Mouse (Mus musculus) spleen, postnatal 36 days (tissue): Measurements from ENCODE around the gene Pik3ca.
"Not testable (repeated sequence)": the region's sequence is repeated elsewhere in the genome, so short reads cannot be mapped to it uniquely, and the experiment has no call there.

ENCODE experiments used
- DNase-seq, 2 experiments: peaks; one replicate each; pipeline ENCODE4 v3.0.0; 2022; ENCODE audit warnings: low spot score in 2 of 2, mixed read lengths in 1 of 2

Gene Pik3ca

DNA sequence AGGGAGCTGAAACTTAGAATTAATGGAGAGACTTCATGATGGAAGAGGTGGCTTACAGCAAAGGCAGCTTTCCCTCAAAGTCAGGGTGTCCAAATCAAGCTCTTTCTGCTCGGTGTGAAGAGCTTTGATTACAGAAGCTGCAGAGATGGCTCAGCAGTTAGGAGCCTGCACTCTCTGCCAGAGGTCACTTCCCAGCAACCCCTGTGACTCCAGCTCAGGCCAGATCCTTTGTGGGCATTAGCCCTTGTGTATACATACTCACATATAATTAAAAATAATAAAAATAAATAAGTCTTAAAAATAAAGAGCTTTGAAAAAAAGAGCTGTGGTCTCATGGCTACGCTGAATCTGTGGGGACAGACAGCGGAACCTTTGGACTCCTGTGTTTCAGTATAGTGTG, 4.1 kb downstream of the Pik3ca start:
- DNase-seq, result no peak

GRCm38 (mm10) chr3:32402990-32403885, 5.8 kb downstream of the Pik3ca start:
- DNase-seq, result peak in 1 of 2 experiments; percentile 29

GRCm38 (mm10) chr3:32405699-32406098, 8.2 kb downstream of the Pik3ca start:
- DNase-seq, result no peak

GRCm38 (mm10) chr3:32406804-32407203, 9.3 kb downstream of the Pik3ca start:
- no peak for DNase-seq

DNA sequence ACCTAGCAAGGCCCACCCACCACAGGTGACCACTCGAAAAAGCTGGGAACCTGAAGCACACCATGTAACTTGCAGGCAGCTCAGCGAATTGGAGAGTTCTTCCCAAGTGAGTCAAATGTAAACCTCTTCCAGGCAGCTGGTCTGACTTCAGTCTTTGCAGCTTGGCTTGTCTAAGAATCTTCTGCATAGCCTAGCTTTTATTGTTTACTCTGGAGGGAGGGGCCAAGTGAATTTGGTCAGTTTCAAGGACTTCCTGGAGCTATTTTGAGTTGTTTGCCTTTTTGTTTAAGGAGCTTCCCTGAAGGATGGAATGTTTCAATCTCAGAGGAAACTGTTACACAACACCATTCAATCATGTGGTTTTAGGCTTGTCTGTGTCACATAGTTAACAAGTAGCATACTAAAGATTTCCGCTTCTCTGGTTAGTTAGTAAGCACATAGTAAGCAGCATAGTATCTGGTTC, 11.4 kb downstream of the Pik3ca start:
- no peak for DNase-seq

GRCm38 (mm10) chr3:32412502-32413044, 15.1 kb downstream of the Pik3ca start:
- no peak for DNase-seq

GRCm38 (mm10) chr3:32414381-32414780, 16.9 kb downstream of the Pik3ca start:
- no peak for DNase-seq

DNA sequence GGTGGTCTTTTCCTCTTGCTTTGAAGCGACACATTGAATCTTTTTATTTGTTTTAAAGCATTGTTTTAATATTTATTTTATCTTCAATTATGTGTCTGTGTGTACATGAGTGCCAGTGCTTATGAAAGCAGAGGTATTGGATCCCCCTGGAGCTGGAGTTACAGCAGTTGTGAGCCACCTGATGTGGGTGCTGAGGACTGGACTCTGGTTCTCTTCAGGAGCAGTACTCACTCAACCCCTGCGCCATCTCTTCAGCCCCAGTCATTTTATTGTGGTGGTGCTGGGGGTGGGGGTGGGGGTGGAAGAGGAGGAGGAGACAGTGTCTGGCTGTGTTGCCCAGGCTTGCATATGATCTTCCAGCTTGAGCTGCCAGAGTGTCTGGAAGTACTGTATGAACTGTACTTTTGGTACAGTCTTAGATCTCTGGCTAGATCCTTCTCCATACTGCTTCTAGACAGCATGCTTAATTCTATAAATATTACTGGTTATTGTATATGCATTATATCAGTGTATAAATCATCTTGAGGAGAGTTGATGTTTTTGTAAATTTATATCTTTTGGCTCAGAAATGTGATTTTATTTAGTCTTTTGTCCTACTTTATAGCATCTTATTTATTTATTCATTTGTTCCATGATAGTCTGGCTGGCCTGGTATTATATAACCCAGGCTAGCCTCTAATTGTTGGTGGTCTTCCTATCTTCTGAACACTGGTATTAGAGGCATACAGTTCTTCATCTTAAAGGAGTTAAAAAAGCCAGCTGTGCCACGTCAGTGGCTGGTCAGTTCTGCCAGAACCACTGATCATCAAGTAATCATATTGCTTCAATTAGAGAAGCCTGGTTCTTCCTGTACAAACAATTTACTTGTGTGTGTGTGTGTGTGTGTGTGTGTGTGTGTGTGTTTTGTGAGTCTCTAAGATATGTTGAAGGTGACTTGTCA, 18.2 kb downstream of the Pik3ca start:
- no peak for DNase-seq

- DNase-seq, result no peak
Measured at GRCm38 (mm10) chr3:32417751-32418211, 20.3 kb downstream of the Pik3ca start.

GRCm38 (mm10) chr3:32419866-32420265, 22.4 kb downstream of the Pik3ca start:
- no peak for DNase-seq

GRCm38 (mm10) chr3:32421115-32422054, 23.9 kb downstream of the Pik3ca start:
- DNase-seq, result peak; percentile 29 to 34

DNA sequence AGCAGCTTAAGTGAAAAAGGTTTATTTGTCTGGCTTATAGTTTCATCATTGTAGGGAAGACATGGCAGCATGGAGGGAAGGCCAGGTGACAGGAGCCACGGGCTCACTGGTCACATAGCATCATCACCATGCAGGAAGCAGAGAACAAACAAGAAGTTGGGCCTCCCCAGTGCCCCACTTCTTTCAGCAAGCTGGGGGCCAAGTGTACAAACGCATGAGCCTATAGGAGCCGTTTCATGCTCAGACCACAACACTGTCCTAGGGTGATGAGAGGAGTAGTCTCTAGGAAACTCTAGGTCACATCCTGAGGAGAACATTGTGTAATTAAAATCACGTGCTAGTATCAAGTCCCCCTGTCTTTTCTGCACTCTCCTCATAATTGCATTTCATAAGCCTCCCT, 30.2 kb downstream of the Pik3ca start:
- DNase-seq, result no peak

- DNase-seq, result no peak
Measured at GRCm38 (mm10) chr3:32428361-32428760, 30.9 kb downstream of the Pik3ca start.

GRCm38 (mm10) chr3:32428921-32429320, 31.4 kb downstream of the Pik3ca start:
- DNase-seq, result peak; percentile 9 to 13

DNA sequence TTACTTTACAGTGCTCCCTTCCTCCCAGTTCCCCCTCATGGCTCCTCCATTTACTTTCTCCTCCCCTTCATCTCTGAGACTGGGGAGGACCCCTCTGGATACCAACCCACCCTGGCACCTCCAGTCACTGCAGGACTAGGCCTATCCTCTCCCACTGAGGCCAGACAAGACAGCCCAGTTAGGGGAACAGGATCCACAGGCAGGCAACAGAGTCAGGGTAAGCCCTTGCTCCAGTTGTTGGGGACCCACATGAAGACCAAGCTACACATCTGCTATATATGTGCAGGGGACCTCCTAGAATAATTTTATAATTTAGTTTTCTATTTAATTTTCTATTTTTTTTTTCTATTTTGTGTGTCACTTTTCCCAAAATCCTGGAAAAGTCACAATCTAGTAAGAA, 31.9 kb downstream of the Pik3ca start:
- not testable (repeated sequence) for DNase-seq

DNA sequence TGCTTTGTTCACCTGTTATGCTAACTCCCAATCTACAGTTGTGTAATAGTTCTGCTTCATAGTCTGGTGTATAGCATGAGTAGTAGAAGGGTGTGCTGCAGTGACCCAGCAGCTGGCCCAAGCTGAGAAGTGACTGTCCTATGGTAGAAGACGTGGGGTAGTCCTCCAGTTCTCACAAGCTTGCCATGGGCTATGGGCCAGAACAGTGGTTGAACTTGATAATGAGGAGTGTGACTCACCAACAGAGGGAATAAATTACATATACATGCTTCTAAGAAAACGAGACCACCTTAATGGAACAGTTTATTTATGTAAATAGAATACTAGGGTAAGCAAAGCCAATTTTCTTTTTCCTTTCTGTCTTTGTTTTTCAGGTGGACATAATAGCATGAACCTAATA, 32.9 kb downstream of the Pik3ca start:
- DNase-seq, result no peak

DNA sequence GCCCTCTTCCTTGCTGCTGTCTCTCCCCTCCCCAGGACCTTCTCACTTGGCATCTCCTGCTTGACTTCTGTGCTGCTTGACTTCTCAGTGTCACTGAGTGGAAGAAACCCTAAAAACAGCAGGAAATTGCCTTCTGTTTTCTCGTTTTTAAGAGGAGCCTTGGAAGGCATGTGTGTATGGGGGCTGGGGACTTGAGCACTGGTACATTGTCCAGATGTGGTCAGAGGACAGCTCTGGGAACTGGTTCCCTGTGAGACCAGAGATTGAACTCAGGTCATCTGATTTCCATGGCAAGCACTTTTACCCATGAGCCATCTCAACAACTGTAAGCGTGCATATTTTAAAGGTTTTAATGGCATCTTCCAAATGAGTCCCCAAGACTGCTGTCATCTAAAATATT, 36.5 kb downstream of the Pik3ca start:
- no peak for DNase-seq

DNA sequence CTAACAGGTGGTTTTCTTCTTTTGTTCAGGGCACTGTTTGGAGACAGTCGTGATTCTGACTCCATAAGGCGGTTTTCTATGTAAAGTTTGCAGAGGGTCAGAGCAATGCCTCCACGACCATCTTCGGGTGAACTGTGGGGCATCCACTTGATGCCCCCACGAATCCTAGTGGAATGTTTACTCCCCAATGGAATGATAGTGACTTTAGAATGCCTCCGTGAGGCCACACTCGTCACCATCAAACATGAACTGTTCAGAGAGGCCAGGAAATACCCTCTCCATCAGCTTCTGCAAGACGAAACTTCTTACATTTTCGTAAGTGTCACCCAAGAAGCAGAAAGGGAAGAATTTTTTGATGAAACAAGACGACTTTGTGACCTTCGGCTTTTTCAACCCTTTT, 38.6 kb downstream of the Pik3ca start:
- DNase-seq, result no peak

GRCm38 (mm10) chr3:32437297-32437696, 39.8 kb downstream of the Pik3ca start:
- DNase-seq, result no peak

GRCm38 (mm10) chr3:32437820-32438219, 40.3 kb downstream of the Pik3ca start:
- DNase-seq, result no peak

DNA sequence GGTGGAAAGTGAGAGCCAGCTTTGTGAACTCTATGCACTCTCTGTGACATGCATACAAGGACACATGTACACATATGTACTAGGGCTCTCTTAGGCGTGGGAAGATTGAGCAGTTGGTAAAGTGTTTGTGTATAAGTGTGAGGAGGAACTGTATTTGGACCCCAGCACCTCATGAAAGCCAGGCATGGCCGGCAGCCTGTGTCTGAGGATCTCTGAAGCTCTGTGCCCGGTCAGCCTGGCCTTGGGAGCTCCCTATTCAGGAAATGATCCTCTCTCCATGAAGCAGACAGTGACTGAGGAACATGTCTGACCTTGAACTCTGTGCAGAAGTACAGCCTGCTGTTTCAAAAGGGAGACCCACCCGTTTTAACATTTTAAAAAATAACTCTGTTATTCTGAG, 41.2 kb downstream of the Pik3ca start:
- DNase-seq, result no peak
